Mouse (Mus musculus) megakaryocyte, embryonic 14.5 days (primary cell): ENCODE measurements around the gene Nptn.

Source experiments
- FLI1 ChIP-seq: IDR thresholded peaks from 2 replicates; pipeline ENCODE4 v1.6.1; 2012; ENCODE audit warnings: low read length, inconsistent platforms, mixed read lengths
- GATA1 ChIP-seq: IDR thresholded peaks from 3 replicates; pipeline ENCODE4 v1.6.1; 2012; ENCODE audit warnings: mixed read lengths, low read length, inconsistent platforms, borderline replicate concordance

- TF ChIP-seq GATA1 (no peak), FLI1 (no peak)
These were observed 31.8 kb downstream of the Nptn start for GRCm38 (mm10) chr9:58613790-58614189.
